Mouse (Mus musculus) heart, adult 2 months (tissue): ENCODE data around the gene Mdn1.

Experiments
- CTCF ChIP-seq: fragments of 200-600 bp; IDR thresholded peaks from 2 replicates; pipeline ENCODE4 v1.8.1; 2022; ENCODE audit warnings: antibody characterized with exemption, mild to moderate bottlenecking, moderate library complexity
- EP300 ChIP-seq: fragments of 200-500 bp; IDR thresholded peaks from 2 replicates; pipeline ENCODE4 v1.6.1; 2011; ENCODE audit warnings: low read depth, low read length, control low read depth; ENCODE audit not compliant: insufficient read depth
- POLR2A ChIP-seq: fragments of 200-500 bp; IDR thresholded peaks from 2 replicates; pipeline ENCODE4 v1.6.1; 2011; ENCODE audit warnings: mild to moderate bottlenecking, low read depth, low read length, control low read depth; ENCODE audit not compliant: insufficient read depth

GRCm38 (mm10) chr4:32615034-32615881, 41.7 kb upstream of the Mdn1 start, which contains the start of gene Casp8ap2:
- TF ChIP-seq CTCF, result peak; percentile 16; the same call in 1 of the 2 replicates
- TF ChIP-seq EP300, result peak; percentile 90
- peak; percentile 86 for TF ChIP-seq POLR2A
